Mouse (Mus musculus) heart, postnatal 4 days (tissue): ENCODE measurements around the gene Dnajb8. TPM values are rescaled to one million over a fixed set of nuclear protein-coding genes. Genes with fewer than 3 reads are reported as not detected.

Source experiments
- DNase-seq: peaks from one replicate; pipeline ENCODE4 v3.0.0; 2021
- total RNA-seq, 2 experiments: library from RNA; stranded (reverse); gene quantifications; 2 replicates each; pipeline ENCODE4 v1.2.3; 2021

The Dnajb8 gene
- total RNA-seq, 2 experiments from 2014 or later, result not detected

GRCm38 (mm10) chr6:88299491-88299890 is 77.4 kb downstream of the Dnajb8 start:
- DNase-seq, result no peak

DNA sequence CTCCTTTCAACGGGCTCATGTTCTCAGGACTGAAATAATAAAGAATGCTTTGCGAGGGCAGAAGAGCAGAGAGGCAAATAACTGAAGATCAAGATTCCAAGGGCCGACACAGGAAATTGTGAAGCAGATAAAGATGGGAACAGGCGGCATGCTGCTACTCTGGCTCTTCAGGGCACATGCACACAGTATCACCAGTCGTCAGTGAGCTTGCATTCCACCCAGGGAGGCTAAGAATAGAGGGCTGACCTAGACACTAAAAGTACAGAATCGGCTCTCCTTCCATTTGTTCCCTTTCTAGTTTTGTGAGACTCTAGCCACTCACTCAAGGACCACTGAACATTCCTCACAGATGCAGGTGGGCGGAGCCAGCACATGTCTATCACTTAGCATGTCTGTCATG is 79.2 kb downstream of the Dnajb8 start:
- no peak for DNase-seq

Other genes with a start within 250 kb of the Dnajb8 start
- gene H1fx, start 240.6 kb upstream of the Dnajb8 start, total RNA-seq, result 10 to 100 TPM; 36.2 to 37.3 TPM
- 100 to 1,000 TPM; 246 to 271 TPM for gene Rab7, start 177.0 kb upstream of the Dnajb8 start, total RNA-seq
- gene Rpn1, start 137.8 kb upstream of the Dnajb8 start, total RNA-seq, result 100 to 1,000 TPM; 128 to 130 TPM
- gene Gata2, start 28.4 kb upstream of the Dnajb8 start, total RNA-seq, result 10 to 100 TPM; 15.2 to 16.8 TPM
- gene Eefsec, start 224.3 kb downstream of the Dnajb8 start, total RNA-seq, result 10 to 100 TPM; 13.2 to 16.8 TPM
- 10 to 100 TPM; 24.5 to 24.7 TPM for gene Ruvbl1, start 243.1 kb downstream of the Dnajb8 start, total RNA-seq